Mouse (Mus musculus) lung, postnatal 25 days (tissue): ENCODE measurements around the gene Phpt1.

Experiments
- DNase-seq: peaks from one replicate; pipeline ENCODE4 v3.0.0; 2022; ENCODE audit warnings: low spot score

Gene Phpt1

DNA sequence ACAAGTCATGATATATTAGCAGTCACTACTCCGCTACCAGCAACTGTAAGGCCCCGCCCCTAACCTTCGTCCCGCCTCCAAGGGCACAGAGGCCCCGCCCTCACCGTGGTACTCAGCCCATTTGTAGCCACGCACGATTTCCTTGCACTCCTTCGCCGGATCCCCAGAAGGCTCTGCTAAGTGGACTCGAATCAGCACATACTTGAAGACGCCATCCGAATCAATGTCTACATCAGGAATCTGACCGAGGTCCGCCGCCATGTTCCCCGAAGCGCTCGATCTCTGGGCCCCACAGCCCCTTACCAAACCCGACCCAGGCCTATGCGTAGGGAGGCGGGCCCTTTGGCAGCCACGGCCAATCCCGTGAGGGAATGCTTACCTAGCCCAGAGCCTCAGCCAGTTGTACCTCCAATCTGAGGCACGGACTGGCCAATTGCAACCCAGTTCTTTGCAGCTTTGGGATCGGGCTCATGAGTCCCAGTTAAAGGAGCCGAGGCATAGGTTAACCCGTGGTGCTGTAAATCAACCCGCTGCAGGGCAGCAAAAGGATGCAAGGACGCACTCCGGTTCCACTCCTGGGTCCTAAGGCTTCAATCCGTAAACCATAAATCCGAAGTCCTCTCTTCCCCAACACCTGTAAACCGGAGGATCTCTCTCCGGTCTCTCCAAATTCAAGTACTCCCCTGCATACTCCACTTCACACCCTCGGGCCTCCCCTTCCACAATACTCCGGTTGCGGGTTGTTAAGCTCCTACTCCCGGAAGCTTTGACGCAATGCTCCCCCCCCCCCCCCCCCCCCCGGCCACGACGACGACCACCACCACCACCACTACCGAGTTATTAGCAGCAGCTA, at the start of gene Phpt1, which contains the start of gene Mamdc4:
TSS of gene Phpt1 (minus strand) at position 646 of the 853 bp plus-strand sequence.
TSS of gene Mamdc4 (minus strand) at position 267 of the 853 bp plus-strand sequence.
- DNase-seq = peak; percentile 97

DNA sequence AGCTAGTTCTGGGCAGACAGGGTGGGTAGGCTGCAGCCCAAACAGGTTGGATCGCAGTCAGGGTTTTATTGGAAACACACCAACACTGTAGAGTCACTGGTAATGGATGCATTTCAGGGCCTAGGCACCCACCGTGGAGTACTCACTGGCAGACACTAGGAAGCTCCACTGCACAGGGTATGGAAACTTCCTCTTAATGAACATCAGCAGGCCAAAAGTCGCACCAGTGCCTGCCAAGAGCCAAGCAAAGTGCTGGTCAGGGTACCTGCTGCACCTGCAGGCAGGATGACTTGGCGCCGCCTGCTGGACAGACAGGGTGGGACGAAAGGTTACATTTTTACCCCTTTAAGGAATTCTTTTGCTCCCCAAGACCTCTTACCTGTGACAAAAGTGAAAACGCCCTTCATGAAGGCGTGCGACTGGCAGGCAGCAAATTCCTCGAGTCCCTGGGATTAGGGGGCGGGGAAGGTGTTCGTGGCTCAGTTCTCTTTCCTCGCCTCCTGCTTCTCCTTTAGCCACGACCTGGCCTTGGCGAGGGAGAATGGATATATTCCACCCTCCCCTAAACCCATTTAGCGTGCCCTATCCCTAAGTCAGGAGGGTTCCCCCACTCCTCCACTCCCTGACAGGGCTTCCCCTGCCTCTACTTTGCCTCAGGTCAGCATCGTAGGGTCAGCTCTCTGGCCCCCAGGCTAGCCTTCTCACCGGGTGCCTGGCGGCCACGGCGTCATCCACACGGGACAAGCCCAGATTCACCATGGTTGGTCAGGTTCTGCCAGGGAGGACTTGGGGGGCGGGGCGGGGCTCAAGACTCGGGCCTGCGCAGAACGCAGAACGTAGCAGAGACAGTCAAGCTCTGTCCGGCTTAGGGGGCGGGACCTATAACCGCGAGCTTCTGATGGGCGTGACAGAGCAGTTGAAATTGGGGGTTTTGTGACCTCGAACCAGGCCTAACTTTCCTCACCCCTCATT, 46.5 kb upstream of the Phpt1 start, which contains the start of gene Tmem141:
TSS of gene Tmem141 (minus strand) at position 777 of the 972 bp plus-strand sequence.
- peak; percentile 92 for DNase-seq

DNA sequence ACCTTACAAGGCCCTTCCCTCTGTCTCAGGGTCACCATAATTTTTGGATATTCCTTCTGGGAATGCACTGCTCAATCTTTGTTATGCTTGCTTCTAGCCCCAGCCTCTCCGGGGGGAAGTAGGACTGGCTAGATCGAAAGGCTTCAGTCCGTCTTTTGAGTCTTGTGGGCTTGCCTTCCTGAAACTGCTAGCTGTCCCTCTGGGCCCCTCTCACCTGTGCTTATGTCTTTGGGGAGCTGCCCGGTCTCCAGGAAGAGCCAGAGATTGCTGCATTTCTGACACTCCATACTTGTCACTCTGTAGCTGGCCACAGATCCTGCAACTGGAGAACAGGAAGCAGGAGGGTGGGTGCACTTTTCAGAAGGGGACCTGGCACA, 45.8 kb upstream of the Phpt1 start:
- no peak for DNase-seq

DNA sequence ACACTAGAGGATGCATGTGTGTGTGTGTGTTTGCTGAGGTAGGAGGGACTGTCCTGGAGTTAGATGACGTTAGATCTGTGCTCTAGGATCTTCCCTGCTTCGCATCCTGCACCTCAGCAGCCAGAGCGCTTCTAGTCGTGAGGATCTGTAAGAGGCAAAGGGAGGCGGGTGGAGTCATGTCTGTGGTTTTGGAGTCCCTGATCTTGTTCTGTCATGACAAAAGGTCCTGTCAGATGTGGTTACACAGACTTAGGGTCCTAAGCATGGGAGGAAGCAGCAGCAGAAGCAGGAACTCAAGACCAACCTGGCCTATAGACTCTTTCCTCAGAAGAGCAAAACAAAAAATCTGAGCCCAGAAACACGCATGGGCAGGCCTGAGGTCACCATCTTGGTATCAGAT, 45.4 kb upstream of the Phpt1 start:
- no peak for DNase-seq

DNA sequence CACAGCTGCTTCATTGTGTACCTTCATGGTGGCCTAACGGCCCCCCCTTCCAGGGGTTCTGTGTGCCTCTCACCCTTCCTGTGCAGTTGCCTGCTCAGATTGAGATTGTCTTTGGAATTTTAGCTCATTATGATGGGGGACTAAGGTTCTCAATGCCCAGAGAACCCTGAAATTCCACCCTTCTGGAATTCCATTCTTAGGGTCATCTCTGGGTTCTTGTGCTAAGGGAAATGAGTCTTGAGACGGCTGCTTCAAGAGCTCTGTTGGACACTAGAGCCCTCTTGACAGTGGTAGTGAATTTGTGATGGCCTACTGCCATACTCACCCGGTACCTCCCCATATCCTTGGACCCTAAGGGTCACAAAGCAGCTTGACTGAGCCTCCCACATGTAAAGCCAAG, 42.6 kb upstream of the Phpt1 start, which contains the start of gene Ccdc183:
TSS of gene Ccdc183 (minus strand) at position 101 of the 400 bp plus-strand sequence.
- DNase-seq = no peak

DNA sequence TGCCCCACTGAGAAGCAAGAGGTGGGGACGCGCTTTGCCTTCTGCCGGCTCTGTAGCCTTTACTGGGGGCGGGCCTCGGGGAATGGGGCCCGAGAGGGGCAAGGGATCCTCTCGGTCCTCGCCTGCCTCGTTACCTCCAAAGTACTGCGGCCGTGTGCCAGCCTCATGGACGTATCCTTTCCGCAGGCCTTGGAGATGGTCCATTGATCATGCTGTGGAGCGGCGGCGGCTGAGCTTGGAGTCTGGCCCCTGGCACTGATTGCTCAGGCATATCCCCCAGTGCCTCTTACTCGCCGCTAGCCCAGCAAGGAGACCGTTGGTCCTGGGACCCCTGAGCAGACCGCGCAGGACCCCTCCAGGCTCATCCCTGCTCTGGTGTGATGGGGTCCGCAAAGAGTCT, 41.4 kb upstream of the Phpt1 start:
- DNase-seq = no peak

DNA sequence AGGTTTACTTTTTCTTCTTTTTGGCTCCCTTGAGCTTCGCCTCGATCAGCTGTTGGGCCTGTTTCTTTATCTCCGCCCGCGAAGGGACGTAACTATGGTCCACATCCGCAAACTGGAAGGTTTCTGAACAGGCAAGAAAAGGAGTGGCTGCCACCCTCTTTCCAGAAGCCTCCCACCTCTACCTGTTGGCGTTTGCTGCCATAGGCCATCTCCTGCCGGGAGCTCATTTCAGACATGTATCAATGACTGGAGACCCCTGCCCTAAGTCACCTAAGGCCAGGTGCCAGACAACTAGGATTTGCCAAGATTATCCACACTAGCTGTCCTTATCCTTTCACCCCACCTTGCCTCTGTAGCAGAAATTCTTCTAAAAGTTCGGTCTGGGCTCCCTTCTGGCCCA, 33.6 kb upstream of the Phpt1 start:
- DNase-seq = no peak

DNA sequence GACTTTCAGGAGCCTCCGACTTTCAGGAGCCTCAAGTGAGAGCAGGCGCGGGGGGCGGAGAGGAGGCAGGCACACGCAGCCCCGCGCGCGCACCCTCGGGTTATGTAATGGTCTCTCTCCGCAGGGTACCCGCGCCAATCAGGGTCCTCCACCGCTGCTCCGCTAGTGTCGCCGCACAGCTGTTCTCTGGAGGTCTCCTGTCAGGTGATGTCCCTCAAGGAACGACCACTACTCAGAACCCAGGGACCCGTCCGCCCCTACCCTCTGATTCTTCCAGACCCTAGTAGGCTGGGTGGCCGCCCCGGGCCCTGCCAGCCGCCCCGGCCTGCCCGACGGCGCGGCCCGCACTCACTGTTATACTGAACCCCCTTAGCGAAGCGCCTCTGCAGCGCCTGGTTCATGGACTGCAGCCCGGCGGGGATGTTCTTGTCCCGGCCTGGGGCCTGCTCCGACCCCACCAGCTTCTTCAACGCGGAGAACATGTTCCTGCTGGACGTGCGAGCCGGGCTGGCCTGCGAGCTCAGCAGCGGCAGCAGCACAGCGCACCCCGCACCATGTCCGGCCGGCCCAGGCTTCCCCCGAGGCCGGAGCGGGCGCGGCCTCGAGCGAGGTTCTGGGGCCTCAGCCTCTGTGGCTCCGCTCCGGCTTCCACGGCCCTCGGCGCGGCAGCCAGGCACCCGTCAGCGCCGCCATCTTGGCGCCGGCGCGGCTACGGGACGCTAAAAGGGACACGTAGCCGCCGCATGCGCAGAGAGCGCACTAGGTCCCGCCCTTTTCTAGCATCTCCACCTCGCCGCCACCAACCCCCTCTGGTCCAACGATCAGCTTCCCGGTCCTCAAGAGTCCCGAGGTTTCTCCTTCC, 33.0 kb upstream of the Phpt1 start, which contains the start of gene Rabl6:
TSS of gene Rabl6 (minus strand) at position 761 of the 862 bp plus-strand sequence.
- DNase-seq = peak; percentile 87

DNA sequence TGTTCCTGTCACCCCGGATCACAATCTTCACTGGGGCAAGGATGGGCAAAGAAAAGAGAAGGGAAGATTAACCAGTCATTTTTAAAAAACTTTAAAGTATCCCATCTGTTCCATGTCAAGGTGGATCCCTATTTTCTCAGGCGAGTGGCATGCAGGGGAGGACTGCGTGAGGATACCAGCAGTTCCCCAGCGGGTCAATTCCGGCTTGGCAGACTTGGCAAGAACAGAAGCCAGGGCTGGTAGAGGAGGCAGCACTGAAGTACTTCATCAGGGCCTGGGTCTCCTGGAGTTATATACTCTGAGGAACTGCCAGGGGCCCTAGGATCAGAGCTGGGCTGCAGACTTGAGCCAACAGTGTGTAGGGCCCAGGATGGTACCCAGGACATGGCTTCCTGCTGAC, 27.5 kb upstream of the Phpt1 start:
- DNase-seq = no peak

DNA sequence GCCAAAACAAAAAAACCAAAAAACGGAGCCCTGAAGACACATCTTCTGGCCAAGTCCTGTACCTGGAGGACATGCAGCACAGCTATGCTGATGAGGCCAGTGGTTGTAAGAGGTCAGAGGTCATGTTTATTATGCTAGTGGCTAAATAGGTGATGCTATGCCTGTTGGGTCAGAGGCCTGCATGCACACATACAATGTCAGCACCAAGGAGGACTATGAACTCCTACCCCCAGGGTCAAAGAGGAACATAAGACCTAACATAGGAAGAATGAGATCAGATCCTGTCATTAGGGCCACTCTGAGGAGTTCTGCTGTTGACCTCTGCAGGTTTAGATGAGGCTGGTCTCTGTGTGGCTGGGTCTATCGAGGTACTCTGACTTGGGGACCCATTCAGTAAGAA, 25.0 kb upstream of the Phpt1 start:
- DNase-seq = no peak

DNA sequence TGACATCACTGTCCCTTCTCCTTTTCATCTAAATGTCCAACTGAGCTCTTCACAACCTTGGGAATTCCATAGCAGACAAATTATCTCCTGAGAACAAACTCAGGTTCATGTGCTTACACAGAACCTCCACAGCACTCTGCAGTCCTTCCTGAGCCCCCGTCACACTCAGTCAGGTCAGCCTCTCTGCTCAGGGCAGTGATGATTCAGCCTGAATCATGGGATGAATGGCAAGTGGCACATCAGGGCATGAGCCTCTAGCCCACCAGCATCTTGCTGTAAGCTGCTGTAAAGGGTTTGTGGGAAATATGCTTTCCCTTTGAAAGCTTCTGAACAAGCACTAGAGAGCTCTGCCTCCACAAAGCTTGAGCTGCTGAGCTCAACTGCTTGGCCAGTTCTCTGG, 23.7 kb upstream of the Phpt1 start:
- DNase-seq = no peak

DNA sequence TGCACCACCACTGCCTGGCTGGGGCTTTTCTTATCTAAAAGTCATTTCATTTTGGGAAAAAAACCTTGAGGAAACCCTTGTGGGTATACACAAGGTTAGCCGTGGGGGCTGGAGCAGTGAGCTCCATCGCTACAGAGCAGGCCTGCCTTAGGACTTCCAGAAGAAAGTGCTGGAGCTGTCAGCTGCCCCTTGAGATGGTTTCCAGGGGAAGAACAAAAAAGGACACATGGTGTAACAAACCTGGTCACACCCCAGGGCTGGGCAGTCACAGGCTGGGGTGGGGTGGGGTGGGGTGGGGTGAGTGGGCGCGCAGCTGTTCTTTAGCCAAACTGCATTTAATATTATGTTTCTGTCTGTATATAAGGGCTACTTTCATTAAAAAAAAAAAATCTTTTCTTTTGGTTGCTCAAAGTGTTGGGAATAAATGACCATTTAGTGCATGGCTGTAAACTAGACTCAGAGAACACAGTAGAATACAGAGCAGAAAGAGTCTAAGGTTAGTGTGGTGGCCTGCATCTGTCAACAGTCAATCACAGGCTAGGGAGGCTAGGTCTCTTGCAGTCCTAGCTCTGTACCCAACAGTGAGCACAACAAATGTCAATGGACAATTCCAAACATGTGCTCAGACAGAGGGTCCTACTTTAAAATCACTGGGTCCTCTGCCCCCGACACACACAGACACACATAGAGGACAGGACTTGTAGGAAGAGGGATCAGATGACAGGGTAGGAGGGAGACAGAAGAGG, 21.9 kb upstream of the Phpt1 start:
- no peak for DNase-seq

DNA sequence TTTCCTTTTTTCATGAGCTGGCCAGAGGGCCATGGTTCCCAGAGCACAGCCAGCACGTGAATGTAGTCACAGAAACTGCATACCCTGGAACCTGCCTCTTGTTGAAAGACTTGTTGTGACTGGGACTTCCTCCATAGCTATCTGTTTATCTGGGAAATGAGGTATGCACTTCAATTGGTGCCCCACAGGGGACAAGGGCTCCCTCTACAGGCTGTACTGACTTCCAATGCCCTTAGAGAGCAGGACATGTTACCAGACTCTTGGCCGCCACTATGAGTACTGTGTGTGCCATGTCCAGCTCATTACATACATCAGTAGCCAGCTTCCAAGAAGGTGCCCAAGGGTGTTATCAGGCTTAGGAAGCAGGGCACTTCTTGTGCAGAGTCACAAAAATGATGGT, 16.8 kb upstream of the Phpt1 start:
- peak; percentile 48 for DNase-seq

DNA sequence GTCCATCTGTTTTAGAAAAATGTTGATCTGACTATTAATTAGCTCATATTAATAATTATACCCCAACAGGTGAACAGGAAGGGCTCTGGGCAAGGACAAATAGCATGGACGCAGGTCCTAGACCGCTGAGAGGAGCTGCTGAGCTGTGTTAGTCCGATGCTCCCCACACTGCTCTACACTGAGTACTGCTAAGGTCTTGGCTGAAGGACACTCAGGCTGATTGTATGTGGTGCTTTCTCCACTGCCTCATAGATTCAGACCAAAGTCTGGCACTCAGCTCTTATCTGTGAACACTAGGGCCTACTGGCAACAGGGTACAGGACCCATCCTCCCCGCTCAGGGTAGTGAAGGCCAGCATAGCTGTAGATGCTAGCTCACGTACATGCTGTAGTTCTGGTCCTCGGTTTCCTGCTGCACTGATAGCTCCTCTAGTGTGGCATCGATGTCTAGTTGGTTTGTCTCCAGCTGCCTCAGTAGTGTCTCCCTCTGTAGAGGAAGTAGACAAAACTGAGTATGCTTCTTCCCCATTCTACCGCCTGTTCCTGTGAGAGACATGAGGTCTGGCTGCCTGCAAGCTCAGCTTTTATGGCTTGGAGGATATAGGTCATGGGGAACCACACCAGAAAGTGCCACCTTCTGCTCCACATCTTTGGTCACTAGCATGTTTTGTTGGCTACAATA, 13.3 kb upstream of the Phpt1 start:
- DNase-seq = no peak

DNA sequence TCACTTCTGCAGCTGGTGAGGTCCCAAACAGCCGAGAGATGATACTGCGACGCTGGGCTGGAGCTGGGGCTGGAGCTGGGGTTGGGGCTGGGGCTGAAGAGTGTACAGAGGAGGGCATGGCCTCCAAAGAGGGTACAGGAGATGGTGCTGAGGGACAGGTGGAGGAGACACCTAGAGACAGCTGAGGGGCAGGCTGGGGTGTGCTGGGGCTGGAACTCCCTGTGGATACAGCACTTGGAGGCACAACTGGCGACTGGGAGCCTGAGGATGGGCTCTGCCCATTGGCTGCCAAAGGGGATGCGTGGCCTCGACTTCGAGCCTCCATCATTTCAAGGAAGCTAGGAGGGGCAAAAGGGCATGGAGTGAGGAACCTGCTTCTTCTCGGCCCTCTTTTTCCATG, 12.3 kb upstream of the Phpt1 start:
- DNase-seq = no peak

DNA sequence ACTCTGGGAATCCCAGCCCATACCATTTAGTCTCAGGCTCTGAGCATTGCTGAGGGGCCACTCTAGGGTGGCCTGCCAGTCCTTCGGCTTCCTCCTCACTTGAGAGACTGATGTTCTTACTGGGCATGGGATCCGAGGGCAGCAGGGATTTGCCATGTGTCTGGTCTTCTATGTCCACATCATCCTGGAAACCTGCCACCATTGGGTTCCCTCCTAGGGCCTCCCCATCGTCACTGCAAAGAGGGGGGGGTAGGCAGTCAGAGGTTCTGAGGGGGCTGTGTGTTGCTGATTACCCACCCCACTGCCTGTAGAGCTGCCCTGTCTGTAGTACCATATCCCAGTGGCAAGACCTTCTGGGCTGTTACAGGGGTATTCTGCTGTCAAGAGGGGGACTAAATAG, 10.6 kb upstream of the Phpt1 start:
- DNase-seq = no peak

DNA sequence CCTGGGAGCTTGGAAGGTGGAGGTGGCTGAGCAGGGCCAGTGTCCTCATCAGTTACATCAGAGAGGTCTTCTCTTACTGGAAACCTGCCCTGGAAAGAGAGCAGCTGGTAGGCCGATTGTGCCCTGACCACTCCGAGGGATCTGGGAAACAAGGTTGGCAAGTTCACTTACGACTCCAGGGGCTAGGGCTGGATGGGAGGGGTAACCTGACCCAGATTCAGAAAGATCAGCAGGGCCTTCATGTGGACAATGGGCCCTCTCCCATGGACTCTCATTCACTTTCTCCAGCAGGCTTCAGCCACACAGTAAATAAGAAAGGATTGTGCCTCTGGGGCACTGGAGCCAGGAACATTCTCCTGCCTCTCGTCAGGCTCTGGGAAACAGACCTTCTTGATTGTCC, 9.8 kb upstream of the Phpt1 start:
- no peak for DNase-seq

DNA sequence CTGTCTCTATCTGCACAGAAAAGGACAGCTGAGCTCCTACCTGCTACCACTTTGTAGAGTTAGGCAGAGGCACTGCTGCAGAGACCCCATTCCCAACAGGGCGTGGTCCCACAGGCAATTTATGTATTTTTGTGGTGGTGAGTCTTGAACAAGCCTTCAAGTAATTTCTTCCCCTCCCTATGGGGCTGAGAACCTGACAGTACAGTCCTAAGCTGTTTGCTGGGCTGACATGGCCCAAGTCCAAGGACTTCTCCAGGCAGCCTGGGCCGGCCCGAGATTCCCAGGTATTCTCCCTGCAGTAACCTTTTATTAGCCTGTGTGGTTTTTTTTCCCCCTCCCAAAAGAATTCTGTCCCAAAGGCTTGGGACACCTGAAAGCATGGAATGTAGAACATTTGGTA, 9.1 kb upstream of the Phpt1 start:
- DNase-seq = no peak

DNA sequence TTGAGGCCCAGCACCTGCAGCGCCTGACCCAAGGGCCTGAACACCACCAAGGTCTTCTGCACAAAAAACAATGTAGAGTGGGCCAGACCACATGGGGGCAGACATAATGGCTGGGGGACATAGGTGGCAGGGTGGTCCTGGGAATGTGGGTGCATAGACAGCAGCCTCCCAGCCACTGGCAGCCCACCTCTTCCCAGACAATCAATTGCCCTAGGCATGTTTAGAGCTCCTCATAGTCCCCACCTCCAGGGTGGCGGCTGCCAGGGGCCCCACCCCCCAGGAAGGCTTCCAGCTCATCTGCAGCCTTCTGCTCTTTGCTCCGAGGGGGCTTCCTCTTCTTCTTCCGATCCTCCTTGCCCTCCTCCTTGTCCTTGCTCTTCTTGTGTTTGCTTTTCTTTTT, 8.5 kb upstream of the Phpt1 start:
- DNase-seq = no peak

DNA sequence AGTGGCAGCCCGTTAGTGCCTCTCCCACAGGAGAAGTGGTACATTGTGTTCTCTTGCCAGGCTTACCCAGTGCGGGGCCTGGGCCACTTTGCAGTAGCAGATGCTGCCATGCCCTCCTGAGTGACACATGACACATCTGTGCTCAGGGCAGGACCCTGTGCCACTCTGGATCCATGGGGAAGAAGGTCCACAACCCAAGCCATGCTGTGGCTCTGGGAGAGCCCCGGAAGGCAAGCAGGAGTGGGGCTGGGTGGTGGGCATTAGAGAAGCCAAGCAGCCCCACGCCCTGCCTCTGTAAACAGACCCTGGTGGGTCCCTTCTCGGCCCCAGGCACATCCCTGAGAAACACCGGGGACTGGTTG, 8.1 kb upstream of the Phpt1 start:
- DNase-seq = no peak
